ENCODE assay signal across 27 mouse cellular contexts in genomic region chr7:82764951-82765350, GRCm38 (mm10).
A peak's percentile ranks its signal among the peaks of the same experiment; 100 is the strongest.
DNase-seq lines count a peak whose midpoint lies in the region; ATAC-seq lines count a peak whose summit lies in the region.
"Had no signal": no experiment of that assay in that cellular context is flagged by ENCODE, and none has a peak within 500 bp of the region (broad histone marks: within the 10 kb centered on the region; RNA-seq: fewer than 3 reads in every experiment).

No protein-coding gene starts in this region.

- no peaks in the 10 kb centered on the region for H3K27me3 ChIP-seq in midbrain, embryonic 14.5 days (ENCODE audit: control insufficient read depth, insufficient read depth, low read length)
- no peaks in the 10 kb centered on the region for H3K27me3 ChIP-seq in forebrain, embryonic 12.5 days
- H3K27me3 ChIP-seq: CH12.LX; embryonic facial prominence, embryonic 13.5 days; embryonic facial prominence, embryonic 15.5 days had no signal

- peak; percentile 63 for ATAC-seq in granulocyte monocyte progenitor cell, adult 5-6 weeks (replicated peaks; ENCODE audit: poor library complexity, severe bottlenecking)
- peak; percentile 70 for ATAC-seq in megakaryocyte progenitor cell, adult 5-6 weeks (replicated peaks; ENCODE audit: poor library complexity)
- ATAC-seq in midbrain, embryonic 14.5 days (ENCODE audit: low FRiP score, low TSS enrichment): no peak
- ATAC-seq in forebrain, embryonic 12.5 days (ENCODE audit: low FRiP score): no peak
- ATAC-seq: CD4-positive, CD25-positive, alpha-beta regulatory T cell, adult 4 months; forebrain, embryonic 14.5 days; forebrain, embryonic 16.5 days had no signal

- H3K4me2 ChIP-seq in midbrain, embryonic 14.5 days (ENCODE audit: low read length): no peak overlapping the region
- no peak overlapping the region for H3K4me2 ChIP-seq in forebrain, embryonic 12.5 days
- H3K4me2 ChIP-seq: embryonic facial prominence, embryonic 13.5 days; embryonic facial prominence, embryonic 15.5 days had no signal

- peaks cover 22% of the 10 kb centered on the region for H3K36me3 ChIP-seq in midbrain, embryonic 14.5 days (ENCODE audit: control insufficient read depth, insufficient read depth, low read length)
- H3K36me3 ChIP-seq in forebrain, embryonic 12.5 days (replicated peaks): peaks cover 15% of the 10 kb centered on the region

- peaks cover 5% of the 10 kb centered on the region; the same call in 1 of the 2 replicates for H3K4me1 ChIP-seq in midbrain, embryonic 14.5 days (ENCODE audit: control insufficient read depth, insufficient read depth, low read length)
- H3K4me1 ChIP-seq in forebrain, embryonic 12.5 days: no peaks in the 10 kb centered on the region; the same call in 1 of the 2 replicates

- no peaks in the 10 kb centered on the region for H3K9me3 ChIP-seq in midbrain, embryonic 14.5 days (ENCODE audit: control insufficient read depth, low read length)
- H3K9me3 ChIP-seq in forebrain, embryonic 12.5 days: no peaks in the 10 kb centered on the region
- H3K9me3 ChIP-seq: embryonic facial prominence, embryonic 13.5 days; embryonic facial prominence, embryonic 15.5 days; forebrain, embryonic 10.5 days; G1E had no signal

- no peak overlapping the region for H3K27ac ChIP-seq in midbrain, embryonic 14.5 days (replicated peaks; ENCODE audit: low read depth, low read length)
- no peak overlapping the region for H3K27ac ChIP-seq in forebrain, embryonic 12.5 days
- H3K27ac ChIP-seq: embryonic facial prominence, embryonic 13.5 days; embryonic facial prominence, embryonic 15.5 days; forebrain, embryonic 10.5 days had no signal

- DNase-seq in 416B (ENCODE audit: low read depth): peak; percentile 77
- peak; percentile 16 for DNase-seq in NIH3T3 (ENCODE audit: low read depth)
- no peak for DNase-seq in midbrain, embryonic 14.5 days
- DNase-seq in kidney, adult 8-10 months: no peak
- DNase-seq: adrenal gland, adult 2 months; adrenal gland, postnatal 10 days; adrenal gland, postnatal 25 days; B cell, adult 2 months; cerebellum, adult 11 months; cerebellum, adult 18-20 months; cerebellum, adult 8-10 months; cerebellum, adult 9-11 months; cerebellum, postnatal 14 days; cerebellum, postnatal 36 days; embryo, embryonic 11 days had no signal

- 89% methylated on average over 1 of the region's 1 CpGs for WGBS in midbrain, embryonic 14.5 days
- 84% methylated on average over 1 of the region's 1 CpGs for WGBS in forebrain, embryonic 12.5 days

- no peak overlapping the region for H3K4me3 ChIP-seq in midbrain, embryonic 14.5 days (replicated peaks; ENCODE audit: low read depth, low read length)
- H3K4me3 ChIP-seq in forebrain, embryonic 12.5 days (replicated peaks): no peak overlapping the region
- H3K4me3 ChIP-seq: embryonic facial prominence, embryonic 13.5 days; embryonic facial prominence, embryonic 15.5 days; erythroblast, embryonic 14.5 days; forebrain, embryonic 10.5 days had no signal

- no peak overlapping the region for H3K9ac ChIP-seq in midbrain, embryonic 14.5 days (replicated peaks; ENCODE audit: low read length)
- H3K9ac ChIP-seq in forebrain, embryonic 12.5 days: no peak overlapping the region
- H3K9ac ChIP-seq: embryonic facial prominence, embryonic 13.5 days; embryonic facial prominence, embryonic 15.5 days had no signal

Comparison
In these comparisons a context has a peak if more than half of its experiments do, and no peak if none do; other contexts are left out.
1. DNase-seq: peak in 416B (single experiment) and NIH3T3 (single experiment); none in midbrain, embryonic 14.5 days (single experiment) and kidney, adult 8-10 months (0 of 2).
2. ATAC-seq: peak in granulocyte monocyte progenitor cell, adult 5-6 weeks (single experiment) and megakaryocyte progenitor cell, adult 5-6 weeks (single experiment); none in midbrain, embryonic 14.5 days (single experiment) and forebrain, embryonic 12.5 days (single experiment).